Mouse (Mus musculus) kidney, adult 2 months (tissue): ENCODE measurements at regions not wholly inside any gene's neighbourhood (a gene's known extent, or its start where the extent isn't known, plus 50 kb on each side); places are given as distances from the start of the nearest gene placed in this dataset.

Source experiments
- DNase-seq: peaks from one replicate; pipeline ENCODE4 v3.0.0; 2021
- H3K27ac ChIP-seq: fragments of 200-500 bp; 2 replicates; pipeline ENCODE4 v1.5.1; 2012; ENCODE audit warnings: low read depth, low read length, control low read depth, inconsistent platforms; ENCODE audit not compliant: insufficient read depth
- H3K27me3 ChIP-seq: fragments of 200-500 bp; replicated peaks from 2 replicates; pipeline ENCODE4 v1.6.1; 2012; ENCODE audit warnings: mild to moderate bottlenecking, moderate library complexity, low read length, inconsistent platforms; ENCODE audit not compliant: control insufficient read depth, insufficient read depth
- H3K36me3 ChIP-seq: fragments of 200-500 bp; 2 replicates; pipeline ENCODE4 v1.6.1; 2012; ENCODE audit warnings: mild to moderate bottlenecking, moderate library complexity, low read length, inconsistent platforms; ENCODE audit not compliant: control insufficient read depth, insufficient read depth
- H3K4me1 ChIP-seq: fragments of 200-500 bp; 2 replicates; pipeline ENCODE4 v1.6.1; 2011; ENCODE audit warnings: low read length; ENCODE audit not compliant: control insufficient read depth, insufficient read depth
- H3K4me3 ChIP-seq: fragments of 200-500 bp; 2 replicates; pipeline ENCODE4 v1.5.1; 2011; ENCODE audit warnings: mild to moderate bottlenecking, low read depth, low read length, control low read depth; ENCODE audit not compliant: insufficient read depth
- CTCF ChIP-seq: fragments of 200-500 bp; conservative IDR thresholded peaks from 2 replicates; pipeline ENCODE4 v1.5.1; 2011; ENCODE audit warnings: low read depth, mild to moderate bottlenecking, control low read depth, low read length, moderate library complexity, mixed read lengths; ENCODE audit not compliant: insufficient read depth, insufficient read length
- POLR2A ChIP-seq: fragments of 200-500 bp; IDR thresholded peaks from one replicate; pipeline ENCODE4 v1.6.1; 2011; ENCODE audit warnings: low read depth, low read length, control low read depth
- WGBS: fragments of 180-500 bp; shearing (Covaris S2); methylation state at CpG from one replicate; pipeline ENCODE4 v1.1.7; 2018; 5-methylcytosine and 5-hydroxymethylcytosine counted together

- Histone ChIP-seq H3K4me1 (no peaks in the 10 kb centered on the region), H3K27me3 (no peaks in the 10 kb centered on the region), H3K27ac (no peak overlapping the region), H3K4me3 (no peak overlapping the region), H3K36me3 (no peaks in the 10 kb centered on the region)
- DNase-seq: no peak
- TF ChIP-seq POLR2A (no peak), CTCF (no peak)
Observed at GRCm38 (mm10) chr13:6316201-6316600, 231.7 kb upstream of the Pitrm1 start.

DNA sequence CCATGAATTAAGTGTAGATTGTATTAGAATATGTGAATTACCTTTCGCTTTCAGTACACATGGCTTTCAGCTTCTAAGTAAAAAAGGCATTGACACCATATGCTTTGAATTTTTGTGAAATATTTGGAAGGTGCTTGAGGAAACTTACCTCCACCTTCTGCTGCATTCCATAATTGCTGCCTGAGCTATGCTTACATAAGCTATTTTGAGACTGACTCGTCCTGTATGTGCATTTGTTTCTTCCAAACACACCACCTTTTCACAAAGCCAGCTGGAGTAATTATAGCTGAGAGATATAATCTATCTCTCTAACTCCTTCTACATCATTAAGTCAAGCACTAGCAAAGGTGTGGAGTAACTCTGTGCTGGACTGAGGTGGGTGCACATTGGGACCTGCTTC lies 224.0 kb upstream of the Pitrm1 start:
- WGBS: 79% methylated on average over 2 of the region's 2 CpGs
- H3K27ac ChIP-seq: no peak overlapping the region
- no peak overlapping the region for H3K4me3 ChIP-seq
- TF ChIP-seq POLR2A (no peak), CTCF (no peak)
- 0 out of 2 replicates have a peak, but pooled peaks cover 3% of the 10 kb centered on the region for H3K4me1 ChIP-seq
- DNase-seq: no peak
- no peaks in the 10 kb centered on the region for H3K36me3 ChIP-seq
- H3K27me3 ChIP-seq: no peaks in the 10 kb centered on the region

- Histone ChIP-seq H3K27ac (no peak overlapping the region), H3K4me1 (0 out of 2 replicates have a peak, but pooled peaks cover 1% of the 10 kb centered on the region), H3K36me3 (no peaks in the 10 kb centered on the region), H3K4me3 (no peak overlapping the region), H3K27me3 (no peaks in the 10 kb centered on the region)
- DNase-seq: no peak
- no peak for TF ChIP-seq POLR2A
- TF ChIP-seq CTCF: no peak
- WGBS: 93% methylated on average over 3 of the region's 3 CpGs
Observed at GRCm38 (mm10) chr13:6330320-6330950, 217.5 kb upstream of the Pitrm1 start.

DNA sequence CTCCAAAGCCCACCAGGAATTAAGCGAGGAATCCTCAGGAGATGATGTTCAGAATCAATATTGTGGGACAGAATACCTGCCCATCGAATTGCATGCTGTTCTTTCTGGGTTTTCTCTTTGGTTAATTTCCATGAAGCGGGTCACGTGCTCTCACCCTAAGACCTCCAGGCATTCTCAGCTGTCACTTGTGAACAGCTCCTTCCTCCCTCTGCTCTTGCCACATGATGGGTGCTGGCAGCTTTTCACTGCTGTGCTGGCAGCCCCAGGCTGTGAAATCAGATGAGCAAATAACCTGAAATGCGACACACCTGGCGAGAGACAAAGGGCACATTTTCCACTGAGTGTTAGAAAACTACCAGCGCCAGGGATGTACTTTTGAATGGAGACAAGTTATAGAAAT lies 207.8 kb upstream of the Pitrm1 start:
- Histone ChIP-seq H3K27me3 (no peaks in the 10 kb centered on the region), H3K27ac (no peak overlapping the region), H3K36me3 (no peaks in the 10 kb centered on the region), H3K4me1 (no peaks in the 10 kb centered on the region), H3K4me3 (no peak overlapping the region)
- 76% methylated on average over 7 of the region's 7 CpGs for WGBS
- no peak for DNase-seq
- no peak for TF ChIP-seq POLR2A
- no peak for TF ChIP-seq CTCF

DNA sequence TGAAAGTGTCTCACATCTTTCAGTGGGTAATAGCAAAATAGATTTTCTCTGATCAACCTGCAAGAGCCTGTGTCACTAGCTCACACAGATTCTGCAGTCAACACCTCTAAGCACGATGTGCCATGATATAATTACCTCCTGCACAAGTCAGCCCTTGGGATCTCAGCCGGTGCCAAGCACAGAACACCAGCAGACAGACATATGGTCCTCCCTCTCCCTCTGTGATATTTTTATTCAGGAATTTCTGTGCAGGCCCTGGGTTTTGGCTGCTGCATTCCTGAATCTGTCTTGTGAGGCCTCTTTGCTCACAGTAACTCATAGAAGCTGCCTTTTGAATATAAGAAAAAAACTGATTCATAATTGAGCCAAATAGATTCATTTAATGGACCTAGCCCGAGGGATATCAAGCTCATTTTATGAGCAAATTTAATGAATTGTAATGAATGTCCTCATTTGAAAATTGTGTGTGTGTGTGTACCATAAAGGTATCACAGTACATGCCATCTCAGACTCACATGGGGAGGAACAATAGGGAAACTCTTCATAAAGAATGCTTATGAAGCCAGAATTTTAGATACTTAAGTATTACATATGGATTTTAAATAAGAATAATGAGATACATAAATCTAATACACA lies 206.7 kb upstream of the Pitrm1 start:
- H3K36me3 ChIP-seq: no peaks in the 10 kb centered on the region
- H3K27ac ChIP-seq: no peak overlapping the region
- DNase-seq: no peak
- H3K27me3 ChIP-seq: no peaks in the 10 kb centered on the region
- no peaks in the 10 kb centered on the region for H3K4me1 ChIP-seq
- no peak overlapping the region for H3K4me3 ChIP-seq
- TF ChIP-seq POLR2A: no peak
- WGBS: 59% methylated on average over 3 of the region's 3 CpGs

GRCm38 (mm10) chr13:6365169-6365568 lies 182.8 kb upstream of the Pitrm1 start:
- WGBS: 89% methylated on average over 4 of the region's 4 CpGs

GRCm38 (mm10) chr13:6367661-6368060 lies 180.3 kb upstream of the Pitrm1 start:
- H3K27ac ChIP-seq: no peak overlapping the region
- no peaks in the 10 kb centered on the region for H3K4me1 ChIP-seq
- H3K27me3 ChIP-seq: no peaks in the 10 kb centered on the region
- WGBS: 68% methylated on average over 1 of the region's 1 CpGs
- no peaks in the 10 kb centered on the region for H3K36me3 ChIP-seq
- DNase-seq: no peak
- no peak overlapping the region for H3K4me3 ChIP-seq
- TF ChIP-seq POLR2A (no peak), CTCF (no peak)

More at GRCm38 (mm10) chr13:6365169-6365568, 182.8 kb upstream of the Pitrm1 start:
- Histone ChIP-seq H3K27me3 (no peaks in the 10 kb centered on the region), H3K36me3 (no peaks in the 10 kb centered on the region), H3K4me3 (no peak overlapping the region), H3K27ac (no peak overlapping the region), H3K4me1 (no peaks in the 10 kb centered on the region)
- TF ChIP-seq CTCF (no peak), POLR2A (no peak)
- DNase-seq: no peak
